Mouse (Mus musculus): Measurements from ENCODE around the gene Slc25a22. TPM values are rescaled to one million over a fixed set of nuclear protein-coding genes. Genes with fewer than 3 reads are reported as not detected.

Gene Slc25a22
- total and polyA plus RNA-seq, 2 experiments from 2014 or later: 121 to 148 TPM

GRCm38 (mm10) chr7:141478270-141478748, 40.6 kb upstream of the Slc25a22 start:
- no peak for TF ChIP-seq CTCF (IDR thresholded peaks at IDR 0.05)
- Histone ChIP-seq H3K4me3 (ENCODE audit: low read depth, low read length) (no peak overlapping the region), H3K4me2 (ENCODE audit: low read depth, low read length, poor library complexity, severe bottlenecking) (no peak overlapping the region), H3K9ac (replicated peaks; ENCODE audit: low read length, poor library complexity, severe bottlenecking) (no peak overlapping the region), H3K36me3 (ENCODE audit: insufficient read depth, low read length) (no peaks in the 10 kb centered on the region), H3K9me3 (ENCODE audit: low read length) (no peaks in the 10 kb centered on the region), H3K27ac (ENCODE audit: low read depth, low read length) (no peak overlapping the region), H3K27me3 (ENCODE audit: insufficient read depth, low read length) (peaks cover 12% of the 10 kb centered on the region), H3K4me1 (ENCODE audit: insufficient read depth, low read length) (peaks cover 16% of the 10 kb centered on the region)
- ATAC-seq (ENCODE audit: low FRiP score) (no peak), DNase-seq (ENCODE audit: low spot score) (no peak)
- 70% methylated on average over 5 of the region's 5 CpGs for WGBS

DNA sequence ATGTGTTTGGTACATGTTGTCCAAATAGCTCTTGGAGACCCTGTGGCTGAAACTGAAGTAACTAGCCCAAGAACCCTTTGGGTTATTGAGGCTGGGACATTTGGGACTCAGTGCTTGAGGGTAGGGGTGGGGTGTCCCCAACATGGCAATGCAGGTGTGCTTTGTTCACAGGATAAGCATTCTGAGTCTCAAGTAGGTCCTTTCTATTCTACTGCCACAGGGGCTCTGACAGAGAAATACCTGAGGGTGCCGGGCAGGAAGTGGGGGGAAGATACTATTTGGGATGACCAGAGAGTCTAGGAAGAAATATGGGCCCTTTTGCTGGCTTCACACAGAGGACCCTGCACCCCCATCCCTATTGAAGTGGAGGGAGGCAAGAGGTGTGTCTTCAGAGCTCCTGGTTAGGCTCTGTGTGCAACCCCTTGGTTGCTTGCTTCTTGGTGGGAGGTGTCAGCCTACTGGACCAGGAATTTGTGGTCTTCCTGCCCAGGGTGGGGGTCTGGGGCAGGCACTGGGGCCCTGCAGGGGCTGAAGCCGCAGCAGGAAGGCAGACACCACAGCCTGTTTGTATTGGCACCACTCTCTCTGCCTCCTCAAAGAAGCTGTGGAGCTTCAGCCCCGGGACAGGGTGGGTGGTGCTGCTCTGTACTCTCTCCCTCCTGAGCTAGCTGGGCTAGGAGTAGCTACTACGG, 40.0 kb upstream of the Slc25a22 start:
- Histone ChIP-seq H3K36me3 (ENCODE audit: insufficient read depth, low read length) (peaks cover 1% of the 10 kb centered on the region), H3K9me3 (ENCODE audit: low read length) (no peaks in the 10 kb centered on the region), H3K4me2 (ENCODE audit: low read depth, low read length, poor library complexity, severe bottlenecking) (no peak overlapping the region), H3K4me1 (ENCODE audit: insufficient read depth, low read length) (peaks cover 10% of the 10 kb centered on the region), H3K27me3 (ENCODE audit: insufficient read depth, low read length) (peaks cover 12% of the 10 kb centered on the region), H3K27ac (ENCODE audit: low read depth, low read length) (no peak overlapping the region), H3K9ac (replicated peaks; ENCODE audit: low read length, poor library complexity, severe bottlenecking) (no peak overlapping the region), H3K4me3 (ENCODE audit: low read depth, low read length) (no peak overlapping the region)
- ATAC-seq (ENCODE audit: low FRiP score) (no peak), DNase-seq (ENCODE audit: low spot score) (no peak)
- WGBS: 75% methylated on average over 4 of the region's 4 CpGs
- TF ChIP-seq CTCF (IDR thresholded peaks at IDR 0.05): no peak

- TF ChIP-seq CTCF (IDR thresholded peaks at IDR 0.05): peak; percentile 19
- Histone ChIP-seq H3K9ac (replicated peaks; ENCODE audit: low read length, poor library complexity, severe bottlenecking) (no peak overlapping the region), H3K4me3 (ENCODE audit: low read depth, low read length) (no peak overlapping the region), H3K9me3 (ENCODE audit: low read length) (no peaks in the 10 kb centered on the region), H3K4me2 (ENCODE audit: low read depth, low read length, poor library complexity, severe bottlenecking) (peak overlapping the region; percentile 93; the same call in 1 of the 2 replicates), H3K27me3 (ENCODE audit: insufficient read depth, low read length) (peaks cover 12% of the 10 kb centered on the region), H3K36me3 (ENCODE audit: insufficient read depth, low read length) (peaks cover 5% of the 10 kb centered on the region), H3K27ac (ENCODE audit: low read depth, low read length) (no peak overlapping the region), H3K4me1 (ENCODE audit: insufficient read depth, low read length) (peaks cover 10% of the 10 kb centered on the region)
- WGBS: 18% methylated on average over 7 of the region's 7 CpGs
- DNase-seq (ENCODE audit: low spot score) (no peak), ATAC-seq (ENCODE audit: low FRiP score) (no peak)
Measured at GRCm38 (mm10) chr7:141476981-141477370, 39.3 kb upstream of the Slc25a22 start.

DNA sequence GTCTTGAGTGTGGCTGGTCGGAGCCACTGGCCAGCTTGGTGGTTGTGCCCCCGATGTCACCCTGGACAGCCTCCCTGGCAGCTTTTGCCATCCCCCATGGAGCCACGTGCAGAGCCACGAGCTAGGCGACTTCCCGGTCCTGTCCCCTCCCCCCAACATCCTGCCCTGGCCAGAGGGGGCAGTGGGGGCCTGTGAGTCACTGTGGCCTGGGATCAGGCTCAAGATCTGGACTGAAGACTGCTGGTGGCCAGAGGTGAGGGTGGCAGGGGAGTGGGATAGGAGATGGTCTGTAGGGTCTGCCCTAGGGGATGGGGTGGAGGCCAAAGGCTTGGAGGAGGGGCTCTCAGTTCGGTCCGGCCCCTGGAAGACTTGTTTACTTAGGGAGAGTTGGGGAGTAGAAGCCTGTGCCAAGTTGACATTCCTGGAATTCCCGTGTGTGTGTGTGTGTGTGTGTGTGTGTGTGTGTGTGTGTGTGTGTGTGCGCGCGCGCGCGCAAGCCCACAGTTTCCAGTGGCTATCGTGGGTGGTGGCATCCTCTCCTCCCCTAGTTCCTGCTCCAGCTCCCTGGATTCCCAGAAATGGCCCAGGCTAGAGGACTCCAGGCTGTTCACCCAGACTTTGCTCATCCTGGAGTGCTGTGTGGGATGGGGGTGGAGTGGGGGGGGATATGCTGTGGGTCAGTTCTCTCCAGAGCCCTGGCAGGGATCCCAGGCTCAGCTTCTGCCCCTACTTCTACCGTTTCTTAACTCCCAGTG, 38.7 kb upstream of the Slc25a22 start:
- ATAC-seq (ENCODE audit: low FRiP score): 0 out of 2 replicates have a peak, but pooled peaks have one; percentile 11
- Histone ChIP-seq H3K4me3 (ENCODE audit: low read depth, low read length) (peak overlapping the region; percentile 74; the same call in 1 of the 2 replicates), H3K27me3 (ENCODE audit: insufficient read depth, low read length) (peaks cover 12% of the 10 kb centered on the region), H3K4me2 (ENCODE audit: low read depth, low read length, poor library complexity, severe bottlenecking) (peak overlapping the region; percentile 93), H3K36me3 (ENCODE audit: insufficient read depth, low read length) (peaks cover 7% of the 10 kb centered on the region), H3K9ac (replicated peaks; ENCODE audit: low read length, poor library complexity, severe bottlenecking) (no peak overlapping the region), H3K9me3 (ENCODE audit: low read length) (no peaks in the 10 kb centered on the region), H3K4me1 (ENCODE audit: insufficient read depth, low read length) (peaks cover 10% of the 10 kb centered on the region), H3K27ac (ENCODE audit: low read depth, low read length) (0 out of 2 replicates have a peak overlapping the region, but pooled peaks have one; percentile 9)
- no peak for DNase-seq (ENCODE audit: low spot score)
- TF ChIP-seq CTCF (IDR thresholded peaks at IDR 0.05): peak; percentile 27; the same call in 1 of the 2 replicates
- WGBS: 3% methylated on average over 11 of the region's 17 CpGs

DNA sequence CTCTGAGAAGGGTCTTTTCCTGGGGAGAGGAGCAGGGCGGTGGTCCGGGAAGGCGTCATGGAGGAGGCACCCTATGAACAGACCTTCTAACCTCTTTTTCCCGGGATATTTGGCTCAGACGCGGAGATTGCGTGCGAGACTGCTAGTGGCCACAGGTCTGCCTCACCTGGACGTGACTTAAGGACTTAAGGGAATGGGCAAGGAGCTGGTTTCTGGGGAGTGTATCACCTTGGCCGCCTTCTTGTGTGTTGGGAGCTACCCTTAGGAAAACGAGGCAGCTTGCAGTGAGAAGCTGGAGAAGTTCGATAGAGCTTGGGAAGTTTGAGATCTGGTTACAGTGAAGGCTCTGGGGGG, 38.1 kb upstream of the Slc25a22 start:
- H3K4me3 ChIP-seq (ENCODE audit: low read depth, low read length): peak overlapping the region; percentile 74
- no peak for TF ChIP-seq CTCF (IDR thresholded peaks at IDR 0.05)
- 2% methylated on average over 12 of the region's 12 CpGs for WGBS
- H3K4me2 ChIP-seq (ENCODE audit: low read depth, low read length, poor library complexity, severe bottlenecking): peak overlapping the region; percentile 93
- peaks cover 12% of the 10 kb centered on the region for H3K27me3 ChIP-seq (ENCODE audit: insufficient read depth, low read length)
- H3K27ac ChIP-seq (ENCODE audit: low read depth, low read length): 0 out of 2 replicates have a peak overlapping the region, but pooled peaks have one; percentile 9
- peaks cover 13% of the 10 kb centered on the region for H3K36me3 ChIP-seq (ENCODE audit: insufficient read depth, low read length)
- ATAC-seq (ENCODE audit: low FRiP score) (no peak), DNase-seq (ENCODE audit: low spot score) (no peak)
- H3K4me1 ChIP-seq (ENCODE audit: insufficient read depth, low read length): peaks cover 10% of the 10 kb centered on the region
- H3K9ac ChIP-seq (replicated peaks; ENCODE audit: low read length, poor library complexity, severe bottlenecking): peak overlapping the region; percentile 87
- H3K9me3 ChIP-seq (ENCODE audit: low read length): no peaks in the 10 kb centered on the region

Data from midbrain, postnatal 0 days (tissue).